ENCODE assay signal across 8 mouse cellular contexts in genomic region chr5:136045987-136046386, GRCm38 (mm10). TPM values are rescaled to one million over a fixed set of nuclear protein-coding genes. Genes with fewer than 3 reads are reported as not detected.
DNase-seq lines count a peak whose midpoint lies in the region; ATAC-seq and TF ChIP-seq lines count a peak whose summit lies in the region.

No protein-coding gene starts in this region.

- peaks cover 6% of the 10 kb centered on the region for H3K4me1 ChIP-seq in liver, embryonic 12.5 days
- H3K4me1 ChIP-seq in intestine, embryonic 15.5 days (replicated peaks): no peaks in the 10 kb centered on the region; the same call in 1 of the 2 replicates
- no peaks in the 10 kb centered on the region for H3K4me1 ChIP-seq in stomach, postnatal 0 days (replicated peaks; ENCODE audit: control insufficient read depth, insufficient read depth)

- no peak overlapping the region for H3K4me2 ChIP-seq in liver, embryonic 12.5 days
- no peak overlapping the region for H3K4me2 ChIP-seq in intestine, embryonic 15.5 days (replicated peaks)
- no peak overlapping the region for H3K4me2 ChIP-seq in stomach, postnatal 0 days (replicated peaks; ENCODE audit: low read depth)

- peaks cover 6% of the 10 kb centered on the region for H3K27me3 ChIP-seq in liver, embryonic 12.5 days (replicated peaks)
- H3K27me3 ChIP-seq in intestine, embryonic 15.5 days (replicated peaks): no peaks in the 10 kb centered on the region
- no peaks in the 10 kb centered on the region for H3K27me3 ChIP-seq in stomach, postnatal 0 days (ENCODE audit: control insufficient read depth, insufficient read depth, low read length)

- peak; percentile 93 for TF ChIP-seq CTCF in stomach, postnatal 0 days (IDR thresholded peaks at IDR 0.05; ENCODE audit: low read depth)

- intact Hi-C loops in left cerebral cortex, postnatal 10 days (cut with DNase I): no loop called here

- no peak overlapping the region for H3K4me3 ChIP-seq in liver, embryonic 12.5 days
- H3K4me3 ChIP-seq in intestine, embryonic 15.5 days (replicated peaks): no peak overlapping the region
- H3K4me3 ChIP-seq in stomach, postnatal 0 days (ENCODE audit: low read depth, low read length): no peak overlapping the region

- no peaks in the 10 kb centered on the region for H3K36me3 ChIP-seq in liver, embryonic 12.5 days
- H3K36me3 ChIP-seq in intestine, embryonic 15.5 days: no peaks in the 10 kb centered on the region
- H3K36me3 ChIP-seq in stomach, postnatal 0 days (ENCODE audit: control insufficient read depth, insufficient read depth, low read length): no peaks in the 10 kb centered on the region

- H3K9me3 ChIP-seq in liver, embryonic 12.5 days (replicated peaks): no peaks in the 10 kb centered on the region
- H3K9me3 ChIP-seq in intestine, embryonic 15.5 days: no peaks in the 10 kb centered on the region
- H3K9me3 ChIP-seq in stomach, postnatal 0 days (ENCODE audit: control insufficient read depth, low read length): no peaks in the 10 kb centered on the region

- no peak for TF ChIP-seq EP300 in stomach, postnatal 0 days (optimal IDR thresholded peaks at IDR 0.05)

- H3K27ac ChIP-seq in liver, embryonic 12.5 days: no peak overlapping the region
- H3K27ac ChIP-seq in intestine, embryonic 15.5 days: no peak overlapping the region
- H3K27ac ChIP-seq in stomach, postnatal 0 days (replicated peaks): no peak overlapping the region

- WGBS in liver, embryonic 12.5 days (ENCODE audit: insufficient replicate concordance): 3% methylated on average over 10 of the region's 10 CpGs
- WGBS in intestine, embryonic 15.5 days: 3% methylated on average over 10 of the region's 10 CpGs
- 3% methylated on average over 10 of the region's 10 CpGs for WGBS in stomach, postnatal 0 days

- DNase-seq in liver: peak; percentile 83
- DNase-seq in cerebellum, adult 9-10 months: peak; percentile 83
- peak; percentile 44 to 83 for DNase-seq in frontal cortex, postnatal 14 days (ENCODE audit: low spot score in 2 of 2)
- peak; percentile 71 to 85 for DNase-seq in left cerebral cortex, postnatal 10 days (ENCODE audit: extremely low spot score in 1 of 2, low spot score in 2 of 2)
- DNase-seq in natural killer cell, adult 2 months (ENCODE audit: low spot score in 2 of 2): peak; percentile 47 to 75
- DNase-seq in stomach, postnatal 0 days (ENCODE audit: low spot score): peak; percentile 89

- no peak overlapping the region for H3K9ac ChIP-seq in liver, embryonic 12.5 days
- H3K9ac ChIP-seq in intestine, embryonic 15.5 days: no peak overlapping the region
- H3K9ac ChIP-seq in stomach, postnatal 0 days (ENCODE audit: low read length): no peak overlapping the region

- ATAC-seq in liver, embryonic 12.5 days: no peak
- ATAC-seq in intestine, embryonic 15.5 days: peak; percentile 44
- ATAC-seq in stomach, postnatal 0 days (ENCODE audit: low FRiP score, low TSS enrichment): no peak

RNA-seq across cellular contexts. Expression of gene Upk3b, which starts 7.7 kb away (rescaled TPM):
- 6.9 TPM in 2 replicates for polyA plus RNA-seq in liver, embryonic 12.5 days (2016; fragmentation: Nextera tagmentation; extraction: Ambion mirVana)
- 42.9 and 45.6 TPM in 2 replicates for polyA plus RNA-seq in intestine, embryonic 15.5 days (2015; fragmentation: Nextera tagmentation; extraction: Ambion mirVana)
- total RNA-seq in left cerebral cortex, postnatal 10 days (2021): not detected
- polyA plus RNA-seq in stomach, postnatal 0 days (2015; fragmentation: Nextera tagmentation; extraction: Ambion mirVana): 22.8 and 27.7 TPM in 2 replicates

RNA-seq across cellular contexts. Expression of gene Upk3bl, which starts 8.3 kb away (rescaled TPM):
- polyA plus RNA-seq in liver, embryonic 12.5 days (2016; fragmentation: Nextera tagmentation; extraction: Ambion mirVana): 0.13 and 0.14 TPM in 2 replicates
- polyA plus RNA-seq in intestine, embryonic 15.5 days (2015; fragmentation: Nextera tagmentation; extraction: Ambion mirVana): 1.4 and 1.9 TPM in 2 replicates
- total RNA-seq in left cerebral cortex, postnatal 10 days (2021): not detected
- 27.4 and 56.0 TPM in 2 replicates for polyA plus RNA-seq in stomach, postnatal 0 days (2015; fragmentation: Nextera tagmentation; extraction: Ambion mirVana)

RNA-seq across cellular contexts. Expression of gene Rasa4, which starts 37.7 kb away (rescaled TPM):
- 1.5 and 1.6 TPM in 2 replicates for polyA plus RNA-seq in liver, embryonic 12.5 days (2016; fragmentation: Nextera tagmentation; extraction: Ambion mirVana)
- polyA plus RNA-seq in intestine, embryonic 15.5 days (2015; fragmentation: Nextera tagmentation; extraction: Ambion mirVana): 16.3 and 19.4 TPM in 2 replicates
- 1 to 10 TPM; 6.8 to 7.9 TPM for total RNA-seq in left cerebral cortex, postnatal 10 days (2021)
- 4.0 and 4.7 TPM in 2 replicates for polyA plus RNA-seq in stomach, postnatal 0 days (2015; fragmentation: Nextera tagmentation; extraction: Ambion mirVana)

RNA-seq across cellular contexts. Expression of gene Dtx2, which starts 51.4 kb away (rescaled TPM):
- polyA plus RNA-seq in liver, embryonic 12.5 days (2016; fragmentation: Nextera tagmentation; extraction: Ambion mirVana): 11.3 and 12.5 TPM in 2 replicates
- 20.8 and 21.4 TPM in 2 replicates for polyA plus RNA-seq in intestine, embryonic 15.5 days (2015; fragmentation: Nextera tagmentation; extraction: Ambion mirVana)
- total RNA-seq in left cerebral cortex, postnatal 10 days (2021): 1 to 10 TPM; 9.3 to 9.4 TPM
- polyA plus RNA-seq in stomach, postnatal 0 days (2015; fragmentation: Nextera tagmentation; extraction: Ambion mirVana): 13.5 and 16.2 TPM in 2 replicates
